Mouse (Mus musculus): ENCODE data around the gene Mip. TPM values are rescaled to one million over a fixed set of nuclear protein-coding genes. Genes with fewer than 3 reads are reported as not detected.
"Not testable (repeated sequence)": the region's sequence is repeated elsewhere in the genome, so short reads cannot be mapped to it uniquely, and the experiment has no call there.

The Mip gene
- polyA plus RNA-seq, 1 experiment from 2014 or later = not detected

DNA sequence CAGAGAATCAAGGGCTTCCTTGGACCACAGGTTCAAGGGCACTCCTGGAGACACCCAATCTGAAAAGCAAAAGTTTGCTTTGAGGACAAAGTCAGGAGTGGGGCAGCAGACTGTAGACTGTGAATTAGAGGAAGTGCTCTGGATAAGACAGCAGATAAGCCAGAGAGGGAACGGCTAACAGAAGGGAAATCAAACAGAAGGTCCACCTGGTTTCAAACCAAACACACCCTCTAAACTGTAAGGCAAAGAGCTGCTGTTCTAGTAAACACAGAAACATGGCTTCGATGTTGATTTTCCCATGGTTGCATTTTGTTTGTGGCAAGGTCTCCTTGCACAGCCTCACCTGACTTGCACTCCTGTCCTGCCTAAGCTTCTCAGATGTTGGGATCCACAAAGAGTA is 34.2 kb upstream of the Mip start:
- H3K4me1 ChIP-seq (replicated peaks; ENCODE audit: control insufficient read depth, insufficient read depth, low read length) = peaks cover 9% of the 10 kb centered on the region
- H3K36me3 ChIP-seq (ENCODE audit: control insufficient read depth, insufficient read depth) = no peaks in the 10 kb centered on the region
- 91% methylated on average over 2 of the region's 2 CpGs for WGBS
- H3K27ac ChIP-seq (ENCODE audit: low read length) = no peak overlapping the region
- no peak overlapping the region for H3K9ac ChIP-seq (replicated peaks; ENCODE audit: low read depth, low read length)
- H3K9me3 ChIP-seq (ENCODE audit: control insufficient read depth, low read length) = no peaks in the 10 kb centered on the region
- H3K4me3 ChIP-seq (replicated peaks; ENCODE audit: low read length) = no peak overlapping the region
- H3K27me3 ChIP-seq (replicated peaks; ENCODE audit: control insufficient read depth, insufficient read depth, low read length) = peaks cover 16% of the 10 kb centered on the region
- no peak for ATAC-seq
- H3K4me2 ChIP-seq (ENCODE audit: low read length) = no peak overlapping the region

DNA sequence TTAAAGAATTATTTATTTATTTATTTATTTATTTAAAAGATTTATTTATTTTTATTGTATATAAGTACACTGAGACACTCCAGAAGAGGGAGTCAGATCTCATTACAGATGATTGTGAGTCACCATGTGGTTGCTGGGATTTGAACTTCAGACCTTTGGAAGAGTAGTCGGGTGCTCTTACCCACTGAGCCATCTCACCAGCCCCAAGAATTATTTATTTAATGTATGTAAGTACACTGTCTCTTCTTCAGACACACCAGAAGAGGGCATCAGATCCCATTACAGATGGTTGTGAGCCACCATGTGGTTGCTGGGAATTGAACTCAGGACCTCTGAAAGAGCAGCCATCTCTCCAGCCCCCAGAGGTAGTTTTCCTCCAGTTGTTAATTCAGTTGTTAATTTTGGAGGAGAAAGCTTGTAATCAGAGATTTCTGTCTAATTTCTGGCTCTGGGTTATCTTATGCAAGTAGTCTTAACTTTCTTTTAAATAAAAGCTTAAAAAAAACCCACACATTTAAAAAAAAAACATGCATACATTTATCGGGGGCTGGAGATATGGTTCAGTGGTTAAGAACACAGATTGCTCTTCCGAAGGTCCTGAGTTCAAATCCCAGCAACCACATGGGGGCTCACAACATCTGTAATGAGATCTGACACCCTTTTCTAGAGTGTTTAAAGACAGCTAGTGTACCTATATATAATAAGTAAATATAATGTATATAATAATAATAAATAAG is 33.4 kb upstream of the Mip start:
- H3K4me2 ChIP-seq (ENCODE audit: low read length); H3K4me3 ChIP-seq (replicated peaks; ENCODE audit: low read length); H3K9ac ChIP-seq (replicated peaks; ENCODE audit: low read depth, low read length); ATAC-seq; H3K27ac ChIP-seq (ENCODE audit: low read length); H3K9me3 ChIP-seq (ENCODE audit: control insufficient read depth, low read length); H3K4me1 ChIP-seq (replicated peaks; ENCODE audit: control insufficient read depth, insufficient read depth, low read length); H3K36me3 ChIP-seq (ENCODE audit: control insufficient read depth, insufficient read depth): not testable (repeated sequence)
- WGBS = 92% methylated on average over 3 of the region's 3 CpGs
- H3K27me3 ChIP-seq (replicated peaks; ENCODE audit: control insufficient read depth, insufficient read depth, low read length) = peaks cover 19% of the 10 kb centered on the region

DNA sequence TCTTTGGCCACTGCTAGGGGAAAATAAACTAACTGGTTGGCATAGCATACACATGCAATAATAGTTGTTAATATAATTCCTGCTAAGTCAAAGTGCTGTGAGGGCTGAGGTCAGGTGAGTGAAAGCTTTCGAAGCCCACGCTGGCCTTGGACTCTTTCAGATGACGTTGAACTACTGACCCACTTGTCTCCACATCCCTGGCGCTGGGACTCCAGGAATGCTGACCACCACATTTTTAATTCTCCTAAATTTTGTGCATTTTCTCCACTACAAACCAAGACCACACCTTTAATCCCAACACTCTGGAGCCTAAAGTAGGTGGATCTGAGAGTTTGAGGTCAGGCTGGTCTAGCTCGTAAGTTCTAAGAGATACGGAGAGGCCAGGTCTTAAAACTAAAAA is 32.5 kb upstream of the Mip start:
- no peaks in the 10 kb centered on the region for H3K36me3 ChIP-seq (ENCODE audit: control insufficient read depth, insufficient read depth)
- no peak overlapping the region for H3K4me2 ChIP-seq (ENCODE audit: low read length)
- peaks cover 9% of the 10 kb centered on the region for H3K4me1 ChIP-seq (replicated peaks; ENCODE audit: control insufficient read depth, insufficient read depth, low read length)
- no peak overlapping the region for H3K9ac ChIP-seq (replicated peaks; ENCODE audit: low read depth, low read length)
- no peak overlapping the region for H3K27ac ChIP-seq (ENCODE audit: low read length)
- no peaks in the 10 kb centered on the region for H3K9me3 ChIP-seq (ENCODE audit: control insufficient read depth, low read length)
- H3K27me3 ChIP-seq (replicated peaks; ENCODE audit: control insufficient read depth, insufficient read depth, low read length) = peaks cover 19% of the 10 kb centered on the region
- WGBS = 91% methylated on average over 6 of the region's 6 CpGs
- ATAC-seq = no peak
- no peak overlapping the region for H3K4me3 ChIP-seq (replicated peaks; ENCODE audit: low read length)

DNA sequence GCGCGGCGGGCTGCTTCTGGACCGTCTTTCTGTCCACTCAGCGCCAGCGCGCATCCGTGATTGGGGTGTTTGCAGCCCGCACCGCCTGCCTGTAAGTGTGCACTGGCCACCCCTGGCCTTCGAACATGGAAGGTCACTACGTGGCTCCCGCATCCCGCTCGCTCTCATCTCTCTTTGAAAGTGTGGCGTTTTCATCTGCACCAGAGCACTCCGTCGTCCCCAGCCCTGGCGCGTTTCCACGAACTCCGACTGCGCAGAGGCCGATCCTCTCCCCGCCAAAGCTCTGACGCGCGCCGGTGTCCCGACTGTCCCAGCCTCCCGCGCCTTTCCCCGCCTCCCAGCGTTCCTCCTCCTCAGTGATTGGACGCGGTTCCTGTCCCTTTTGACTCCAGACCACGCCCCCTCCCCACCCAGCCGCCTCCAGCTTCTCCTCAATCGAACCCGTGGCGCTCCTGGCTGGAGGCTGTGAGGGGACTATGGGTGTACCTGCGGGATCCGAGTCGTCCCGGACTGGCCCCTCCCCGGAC is 31.6 kb upstream of the Mip start, which contains the start of gene Gls2:
Gene Gls2, plus strand, starts transcription at position 434 of the 527 bp plus-strand sequence.
- Histone ChIP-seq H3K36me3 (ENCODE audit: control insufficient read depth, insufficient read depth) (no peaks in the 10 kb centered on the region), H3K4me2 (ENCODE audit: low read length) (peak within 1 kb of the TSS; percentile 99), H3K9me3 (ENCODE audit: control insufficient read depth, low read length) (no peaks in the 10 kb centered on the region), H3K9ac (replicated peaks; ENCODE audit: low read depth, low read length) (peak within 1 kb of the TSS; percentile 73), H3K4me3 (replicated peaks; ENCODE audit: low read length) (peak within 1 kb of the TSS; percentile 75), H3K4me1 (replicated peaks; ENCODE audit: control insufficient read depth, insufficient read depth, low read length) (peaks cover 9% of the 10 kb centered on the region), H3K27ac (ENCODE audit: low read length) (no peak within 1 kb of the TSS), H3K27me3 (replicated peaks; ENCODE audit: control insufficient read depth, insufficient read depth, low read length) (peaks cover 19% of the 10 kb centered on the region)
- under 1% methylated on average over 46 of the region's 46 CpGs for WGBS
- peak; percentile 98 for ATAC-seq

DNA sequence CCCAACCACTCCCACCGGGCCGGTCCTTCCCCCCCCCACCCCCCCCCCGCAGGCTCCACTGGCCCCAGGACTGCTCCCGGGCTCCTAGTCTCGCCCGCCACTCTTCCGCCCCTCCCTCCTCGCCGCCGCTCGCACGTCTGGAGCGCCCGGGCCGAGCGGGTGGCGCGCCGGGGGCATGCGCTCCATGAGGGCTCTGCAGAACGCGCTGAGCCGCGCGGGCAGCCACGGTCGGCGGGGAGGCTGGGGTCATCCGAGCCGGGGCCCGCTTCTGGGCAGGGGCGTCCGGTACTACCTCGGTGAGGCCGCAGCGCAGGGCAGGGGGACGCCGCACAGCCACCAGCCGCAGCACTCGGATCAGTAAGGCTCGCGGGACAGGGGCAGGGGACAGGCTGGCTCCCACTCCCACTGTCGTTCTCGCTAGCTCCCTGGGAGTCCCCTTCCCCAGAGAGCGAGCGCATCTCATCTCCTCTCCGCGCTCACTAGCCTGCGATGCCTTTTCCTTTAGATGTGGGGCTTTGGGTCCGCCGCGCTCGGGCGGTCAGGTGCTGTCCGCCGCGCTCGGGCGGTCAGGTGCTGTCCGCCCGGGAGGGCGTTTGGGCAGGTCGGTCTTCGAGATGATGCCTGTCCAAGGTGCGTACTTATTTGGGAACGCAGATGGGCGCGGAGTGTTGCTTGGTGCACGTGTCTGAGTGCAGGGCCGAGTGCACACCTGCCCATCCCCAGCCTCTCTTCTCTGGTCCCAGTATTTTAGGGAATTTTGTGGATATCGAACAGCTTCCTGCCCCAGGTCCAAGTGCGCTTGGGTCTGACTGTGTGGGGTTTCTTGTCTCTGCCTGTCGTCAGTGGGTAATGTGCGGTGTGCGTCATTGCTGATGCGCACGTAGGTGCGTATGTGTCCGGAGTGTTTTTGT is 30.8 kb upstream of the Mip start:
- WGBS = under 1% methylated on average over 61 of the region's 79 CpGs
- Histone ChIP-seq H3K9ac (replicated peaks; ENCODE audit: low read depth, low read length) (peak overlapping the region; percentile 73), H3K9me3 (ENCODE audit: control insufficient read depth, low read length) (no peaks in the 10 kb centered on the region), H3K4me1 (replicated peaks; ENCODE audit: control insufficient read depth, insufficient read depth, low read length) (peaks cover 9% of the 10 kb centered on the region), H3K27ac (ENCODE audit: low read length) (no peak overlapping the region), H3K4me3 (replicated peaks; ENCODE audit: low read length) (peak overlapping the region; percentile 75), H3K27me3 (replicated peaks; ENCODE audit: control insufficient read depth, insufficient read depth, low read length) (peaks cover 19% of the 10 kb centered on the region), H3K36me3 (ENCODE audit: control insufficient read depth, insufficient read depth) (no peaks in the 10 kb centered on the region), H3K4me2 (ENCODE audit: low read length) (peak overlapping the region; percentile 99)
- peak; percentile 90 for ATAC-seq

DNA sequence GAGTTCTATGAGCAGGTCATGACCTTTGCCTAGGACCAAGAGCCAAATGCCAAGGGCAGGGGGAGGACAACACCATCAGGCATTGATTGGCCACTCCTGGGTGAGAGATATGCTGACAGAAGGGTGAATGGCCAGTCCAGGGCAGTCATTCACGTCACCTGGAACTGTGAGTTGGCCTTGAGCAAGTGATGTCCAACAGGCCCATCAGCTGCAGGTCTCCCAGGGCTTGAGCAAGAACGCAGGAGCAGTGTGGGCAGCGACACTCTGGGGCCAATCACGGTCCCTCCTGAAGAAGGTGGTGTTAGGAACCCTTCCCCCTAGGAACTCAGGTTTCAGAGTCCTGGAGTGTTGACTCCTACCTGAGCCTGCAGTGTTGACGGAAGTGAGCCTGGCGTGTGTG is 23.8 kb upstream of the Mip start:
- Histone ChIP-seq H3K4me1 (replicated peaks; ENCODE audit: control insufficient read depth, insufficient read depth, low read length) (no peaks in the 10 kb centered on the region), H3K4me2 (ENCODE audit: low read length) (no peak overlapping the region), H3K36me3 (ENCODE audit: control insufficient read depth, insufficient read depth) (no peaks in the 10 kb centered on the region), H3K9me3 (ENCODE audit: control insufficient read depth, low read length) (no peaks in the 10 kb centered on the region), H3K27me3 (replicated peaks; ENCODE audit: control insufficient read depth, insufficient read depth, low read length) (0 out of 2 replicates have a peak, but pooled peaks cover under 1% of the 10 kb centered on the region), H3K9ac (replicated peaks; ENCODE audit: low read depth, low read length) (no peak overlapping the region), H3K4me3 (replicated peaks; ENCODE audit: low read length) (no peak overlapping the region), H3K27ac (ENCODE audit: low read length) (no peak overlapping the region)
- no peak for ATAC-seq
- 81% methylated on average over 6 of the region's 6 CpGs for WGBS

DNA sequence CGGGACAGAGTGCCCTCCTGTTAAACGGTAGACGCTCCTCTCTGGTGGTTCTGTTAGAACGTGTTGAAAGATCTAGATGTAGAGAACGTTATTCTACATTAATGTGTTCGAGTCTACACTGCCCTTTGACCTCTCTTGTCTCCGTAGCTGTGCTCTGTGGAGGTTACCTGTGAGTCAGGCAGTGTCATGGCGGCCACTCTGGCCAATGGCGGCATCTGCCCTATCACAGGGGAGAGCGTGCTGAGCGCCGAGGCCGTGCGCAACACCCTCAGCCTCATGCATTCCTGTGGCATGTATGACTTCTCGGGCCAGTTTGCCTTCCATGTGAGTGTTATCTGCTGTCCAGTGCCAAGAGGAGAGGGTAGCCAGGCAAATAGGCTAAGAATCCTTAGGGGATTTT is 20.7 kb upstream of the Mip start:
- Histone ChIP-seq H3K27me3 (replicated peaks; ENCODE audit: control insufficient read depth, insufficient read depth, low read length) (no peaks in the 10 kb centered on the region), H3K9ac (replicated peaks; ENCODE audit: low read depth, low read length) (no peak overlapping the region), H3K9me3 (ENCODE audit: control insufficient read depth, low read length) (no peaks in the 10 kb centered on the region), H3K4me1 (replicated peaks; ENCODE audit: control insufficient read depth, insufficient read depth, low read length) (no peaks in the 10 kb centered on the region), H3K36me3 (ENCODE audit: control insufficient read depth, insufficient read depth) (no peaks in the 10 kb centered on the region), H3K4me3 (replicated peaks; ENCODE audit: low read length) (no peak overlapping the region), H3K4me2 (ENCODE audit: low read length) (no peak overlapping the region), H3K27ac (ENCODE audit: low read length) (no peak overlapping the region)
- 91% methylated on average over 15 of the region's 15 CpGs for whole genome bisulfite sequencing
- ATAC-seq = no peak

DNA sequence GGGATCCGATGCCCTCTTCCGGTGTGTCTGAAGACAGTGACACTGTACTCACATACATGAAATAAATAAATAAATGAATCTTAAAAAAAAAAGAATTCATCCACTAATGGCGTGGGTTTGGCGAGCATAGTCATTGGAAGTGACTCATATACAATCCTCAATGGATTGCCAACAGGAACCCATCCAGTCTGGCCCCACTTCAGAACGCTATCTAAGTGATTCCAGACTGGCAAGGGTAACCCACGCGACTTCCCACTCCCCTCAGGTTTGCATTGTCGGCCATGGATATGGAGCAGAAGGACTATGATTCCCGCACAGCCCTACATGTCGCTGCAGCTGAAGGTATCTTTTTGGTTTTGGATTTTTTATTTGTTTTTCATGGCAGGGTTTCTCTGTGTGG is 17.3 kb upstream of the Mip start:
- H3K9ac ChIP-seq (replicated peaks; ENCODE audit: low read depth, low read length) = no peak overlapping the region
- 93% methylated on average over 10 of the region's 10 CpGs for WGBS
- H3K9me3 ChIP-seq (ENCODE audit: control insufficient read depth, low read length) = no peaks in the 10 kb centered on the region
- H3K4me2 ChIP-seq (ENCODE audit: low read length) = no peak overlapping the region
- no peak overlapping the region for H3K27ac ChIP-seq (ENCODE audit: low read length)
- no peaks in the 10 kb centered on the region for H3K27me3 ChIP-seq (replicated peaks; ENCODE audit: control insufficient read depth, insufficient read depth, low read length)
- H3K36me3 ChIP-seq (ENCODE audit: control insufficient read depth, insufficient read depth) = no peaks in the 10 kb centered on the region
- no peak for ATAC-seq
- H3K4me1 ChIP-seq (replicated peaks; ENCODE audit: control insufficient read depth, insufficient read depth, low read length) = peaks cover 11% of the 10 kb centered on the region
- H3K4me3 ChIP-seq (replicated peaks; ENCODE audit: low read length) = no peak overlapping the region

DNA sequence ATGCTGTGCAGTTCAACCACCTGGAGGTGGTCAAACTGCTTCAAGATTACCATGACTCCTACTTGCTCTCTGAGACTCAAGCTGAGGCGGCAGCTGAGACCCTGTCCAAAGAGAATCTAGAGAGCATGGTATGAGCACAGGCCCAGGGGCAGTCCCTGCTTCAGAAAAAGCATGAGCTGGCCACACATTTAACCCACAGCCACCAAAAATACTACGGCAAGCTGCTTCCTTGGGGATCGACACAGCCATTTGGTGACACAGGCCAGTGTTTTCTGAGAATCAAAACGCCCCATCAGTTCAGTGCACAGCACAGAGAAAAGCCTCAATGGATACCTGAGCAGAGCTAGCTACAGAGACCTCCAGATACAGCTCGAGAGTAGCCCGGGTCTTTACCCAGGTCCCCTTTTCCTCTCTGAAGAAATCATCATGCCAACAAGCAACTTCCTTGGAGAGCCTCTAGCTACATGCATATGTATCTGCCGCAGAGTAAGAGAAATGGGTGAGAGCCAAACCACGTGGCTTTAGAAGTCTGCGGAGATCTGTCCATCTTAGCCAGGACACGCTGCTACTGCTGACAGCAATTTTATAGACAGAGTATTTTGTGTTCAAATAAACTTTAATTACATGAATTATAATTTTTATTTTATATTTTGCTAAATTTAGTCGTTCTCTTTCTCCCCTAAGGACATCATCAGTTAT is 16.2 kb upstream of the Mip start:
- Histone ChIP-seq H3K4me3 (replicated peaks; ENCODE audit: low read length) (no peak overlapping the region), H3K27me3 (replicated peaks; ENCODE audit: control insufficient read depth, insufficient read depth, low read length) (0 out of 2 replicates have a peak, but pooled peaks cover 2% of the 10 kb centered on the region), H3K4me1 (replicated peaks; ENCODE audit: control insufficient read depth, insufficient read depth, low read length) (peaks cover 11% of the 10 kb centered on the region), H3K4me2 (ENCODE audit: low read length) (no peak overlapping the region), H3K9ac (replicated peaks; ENCODE audit: low read depth, low read length) (no peak overlapping the region), H3K36me3 (ENCODE audit: control insufficient read depth, insufficient read depth) (no peaks in the 10 kb centered on the region), H3K9me3 (ENCODE audit: control insufficient read depth, low read length) (no peaks in the 10 kb centered on the region), H3K27ac (ENCODE audit: low read length) (no peak overlapping the region)
- 97% methylated on average over 11 of the region's 11 CpGs for WGBS
- ATAC-seq = no peak

All from forebrain, embryonic 16.5 days (tissue).